Mouse (Mus musculus): ENCODE results near the gene Josd1.
"Not testable (repeated sequence)": the region's sequence is repeated elsewhere in the genome, so short reads cannot be mapped to it uniquely, and the experiment has no call there.

Gene Josd1

GRCm38 (mm10) chr15:79693740-79694139 lies 6.0 kb upstream of the Josd1 start:
- no peak for DNase-seq (ENCODE audit: extremely low read depth, insufficient read length, low spot score)

GRCm38 (mm10) chr15:79692334-79692733 lies 4.6 kb upstream of the Josd1 start:
- DNase-seq (ENCODE audit: extremely low read depth, insufficient read length, low spot score) = no peak

GRCm38 (mm10) chr15:79691023-79691508 lies 3.3 kb upstream of the Josd1 start:
- no peak for DNase-seq (ENCODE audit: extremely low read depth, insufficient read length, low spot score)

DNA sequence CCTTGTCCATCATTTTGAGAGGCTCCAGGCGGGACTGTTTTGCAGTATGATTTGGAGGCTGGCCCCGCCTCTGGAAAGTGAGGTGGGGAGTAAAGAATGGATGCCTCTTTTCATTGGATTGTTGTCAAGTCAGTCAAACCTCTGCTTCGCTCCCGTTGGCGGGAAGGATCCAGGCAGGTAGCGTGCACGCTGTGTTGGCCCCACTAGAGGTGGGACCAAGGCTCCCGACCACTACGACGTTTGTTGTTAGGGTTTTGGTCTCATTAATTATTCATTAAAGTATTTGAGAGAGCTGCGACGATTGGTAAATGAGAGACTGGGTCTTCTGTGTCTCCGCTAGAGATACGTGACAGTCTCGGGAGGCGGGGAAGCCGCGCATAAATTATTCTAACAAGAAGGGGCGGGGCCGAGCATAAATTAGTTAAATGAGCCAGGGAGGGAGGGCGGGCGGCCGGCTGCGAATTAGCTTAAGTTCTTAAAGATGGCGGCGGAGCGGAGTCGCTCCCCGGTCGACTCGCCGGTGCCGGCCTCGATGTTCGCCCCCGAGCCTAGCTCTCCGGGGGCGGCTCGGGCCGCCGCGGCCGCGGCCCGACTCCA lies 2.8 kb upstream of the Josd1 start, which contains the start of gene Gtpbp1:
TSS of gene Gtpbp1 (plus strand) at position 420 of the 597 bp plus-strand sequence.
- peak; percentile 92 for DNase-seq (ENCODE audit: extremely low read depth, insufficient read length, low spot score)

- DNase-seq (ENCODE audit: extremely low read depth, insufficient read length, low spot score) = no peak
These were observed 2.1 kb upstream of the Josd1 start for GRCm38 (mm10) chr15:79689662-79690425.

GRCm38 (mm10) chr15:79688268-79688956 lies 693 bp upstream of the Josd1 start:
- no peak for DNase-seq (ENCODE audit: extremely low read depth, insufficient read length, low spot score)

GRCm38 (mm10) chr15:79687175-79687574 lies 544 bp downstream of the Josd1 start:
- no peak for DNase-seq (ENCODE audit: extremely low read depth, insufficient read length, low spot score)

- DNase-seq (ENCODE audit: extremely low read depth, insufficient read length, low spot score) = no peak
These were observed 1.5 kb downstream of the Josd1 start for GRCm38 (mm10) chr15:79686046-79686869.

GRCm38 (mm10) chr15:79685141-79685641 lies 2.5 kb downstream of the Josd1 start:
- DNase-seq (ENCODE audit: extremely low read depth, insufficient read length, low spot score) = no peak

- no peak for DNase-seq (ENCODE audit: extremely low read depth, insufficient read length, low spot score)
These were observed 3.1 kb downstream of the Josd1 start for GRCm38 (mm10) chr15:79684616-79685015.

DNA sequence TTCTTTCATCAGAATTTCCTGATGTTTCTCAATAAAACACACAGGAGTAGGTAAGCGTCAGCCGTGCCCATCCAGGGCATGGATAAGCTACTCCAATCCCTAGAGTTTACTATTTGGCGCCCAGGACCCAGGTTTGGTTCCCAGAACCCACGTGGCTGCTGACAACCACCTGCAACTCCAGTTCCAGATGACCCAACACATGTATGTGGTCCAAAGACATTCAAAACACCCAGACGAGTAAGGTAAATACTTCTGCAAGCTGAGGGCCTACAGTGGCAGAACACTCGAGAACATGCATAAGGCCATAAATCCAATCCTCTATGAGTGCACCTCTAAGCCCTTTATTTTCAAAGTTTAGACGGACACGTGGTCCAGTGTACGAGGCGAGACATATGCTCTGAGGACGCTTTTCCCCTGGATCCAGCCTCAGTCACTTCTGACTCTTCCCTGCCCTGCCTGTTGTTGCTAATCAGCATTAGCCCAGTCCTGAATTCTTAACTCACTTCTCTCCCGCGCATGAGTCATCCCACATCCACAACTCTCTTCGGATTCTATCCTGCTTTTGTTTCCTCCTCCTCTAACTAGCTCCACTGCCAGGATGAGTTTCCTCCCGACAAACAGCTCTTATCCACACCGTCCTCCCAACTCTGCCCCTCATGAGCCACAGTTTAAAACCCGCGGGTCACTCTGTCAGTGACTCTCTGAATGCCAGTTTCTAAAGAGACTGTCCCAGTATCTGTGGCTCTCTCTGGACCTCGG lies 3.8 kb downstream of the Josd1 start:
- DNase-seq (ENCODE audit: extremely low read depth, insufficient read length, low spot score) = peak; percentile 48

DNA sequence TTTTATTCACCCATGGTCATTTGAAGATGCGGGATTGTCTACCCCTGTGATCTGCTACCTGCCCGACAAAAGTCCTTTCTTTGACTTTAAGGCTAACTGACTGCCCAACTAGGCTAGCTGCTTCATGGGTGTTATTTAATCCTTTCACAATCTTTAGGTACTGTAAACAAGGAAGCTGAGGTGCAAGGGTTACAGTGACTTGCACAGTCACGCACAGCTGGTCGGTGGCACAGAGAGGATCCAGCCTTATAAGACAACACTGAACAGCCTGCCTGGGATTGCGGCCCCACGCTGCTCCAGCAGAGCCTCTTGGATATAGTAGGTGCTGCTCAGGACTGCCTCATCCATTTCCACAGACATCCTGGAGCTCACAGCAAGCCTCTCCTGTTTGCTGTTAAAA lies 4.6 kb downstream of the Josd1 start:
- no peak for DNase-seq (ENCODE audit: extremely low read depth, insufficient read length, low spot score)

GRCm38 (mm10) chr15:79681973-79682372 lies 5.7 kb downstream of the Josd1 start:
- no peak for DNase-seq (ENCODE audit: extremely low read depth, insufficient read length, low spot score)

GRCm38 (mm10) chr15:79677936-79678335 lies 9.8 kb downstream of the Josd1 start:
- no peak for DNase-seq (ENCODE audit: extremely low read depth, insufficient read length, low spot score)

DNA sequence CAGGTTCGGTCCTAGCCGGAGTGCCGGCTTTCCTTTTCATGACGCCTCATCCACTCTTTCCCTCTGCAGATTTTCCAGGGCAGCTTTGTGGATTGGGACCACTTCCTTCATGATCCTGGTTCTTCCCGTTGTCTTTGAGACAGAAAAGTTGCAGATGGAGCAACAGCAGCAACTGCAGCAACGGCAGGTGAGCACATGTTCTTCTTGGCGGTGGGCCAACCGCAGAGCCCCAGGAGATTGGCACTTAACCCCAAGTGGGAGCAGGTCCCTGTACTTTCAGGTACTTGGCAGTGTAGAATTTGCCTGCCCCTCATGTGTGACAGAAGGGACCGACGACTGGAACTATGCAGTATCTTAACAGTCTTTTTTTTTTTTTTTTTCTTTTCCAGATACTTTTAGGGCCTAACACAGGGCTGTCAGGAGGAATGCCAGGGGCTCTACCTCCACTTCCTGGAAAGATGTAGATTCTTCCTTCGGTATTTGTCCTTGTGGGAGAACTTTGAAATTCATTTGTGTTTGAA lies 15.8 kb downstream of the Josd1 start:
- DNase-seq (ENCODE audit: extremely low read depth, insufficient read length, low spot score) = not testable (repeated sequence)

DNA sequence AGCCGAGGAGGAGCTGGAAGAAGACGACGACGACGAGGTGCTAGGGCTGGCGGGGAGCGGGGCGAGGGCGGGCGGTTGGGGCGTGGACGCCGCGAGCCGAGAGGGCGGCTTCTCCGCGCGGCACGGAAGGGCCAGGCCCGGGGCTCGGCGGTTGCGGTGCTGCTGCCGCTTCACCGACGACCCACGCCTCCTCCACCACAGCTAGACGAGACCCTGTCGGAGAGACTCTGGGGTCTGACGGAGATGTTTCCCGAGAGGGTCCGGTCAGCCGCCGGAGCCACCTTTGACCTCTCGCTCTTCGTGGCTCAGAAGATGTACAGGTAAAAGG lies 16.8 kb downstream of the Josd1 start:
- DNase-seq (ENCODE audit: extremely low read depth, insufficient read length, low spot score) = no peak

DNA sequence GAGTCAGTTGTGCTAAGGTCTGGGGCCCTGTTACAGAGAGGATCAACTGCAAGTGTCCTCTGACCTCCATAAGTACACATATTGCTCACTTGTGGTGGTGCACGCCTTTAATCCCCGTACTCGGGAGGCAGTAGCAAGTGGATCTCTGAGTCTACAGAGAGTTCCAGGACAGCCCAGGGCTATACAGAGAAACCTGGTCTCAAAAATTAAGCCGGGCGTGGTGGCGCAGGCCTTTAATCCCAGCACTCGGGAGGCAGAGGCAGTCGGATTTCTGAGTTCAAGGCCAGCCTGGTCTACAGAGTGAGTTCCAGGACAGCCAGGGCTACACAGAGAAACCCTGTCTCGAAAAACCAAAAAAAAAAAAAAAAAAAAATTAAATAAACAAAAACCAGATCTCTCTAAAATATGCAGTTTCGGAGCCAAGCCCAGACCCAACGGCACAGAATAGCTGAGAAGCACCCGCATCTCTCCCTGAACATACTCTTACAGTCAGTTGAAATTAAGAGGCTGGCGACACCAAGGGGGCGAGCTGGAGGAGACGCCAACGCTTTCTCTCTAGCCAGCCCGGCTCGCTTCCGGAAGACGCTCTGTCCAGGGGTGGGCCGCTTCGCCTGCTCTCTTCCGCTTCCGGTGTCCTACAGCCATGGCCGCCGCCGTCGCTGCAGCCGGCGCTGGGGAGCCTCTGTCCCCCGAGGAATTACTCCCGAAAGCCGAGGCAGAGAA lies 17.3 kb downstream of the Josd1 start, which contains the start of gene Tomm22:
TSS of gene Tomm22 (plus strand) at position 613 of the 723 bp plus-strand sequence.
- peak; percentile 80 for DNase-seq (ENCODE audit: extremely low read depth, insufficient read length, low spot score)

DNA sequence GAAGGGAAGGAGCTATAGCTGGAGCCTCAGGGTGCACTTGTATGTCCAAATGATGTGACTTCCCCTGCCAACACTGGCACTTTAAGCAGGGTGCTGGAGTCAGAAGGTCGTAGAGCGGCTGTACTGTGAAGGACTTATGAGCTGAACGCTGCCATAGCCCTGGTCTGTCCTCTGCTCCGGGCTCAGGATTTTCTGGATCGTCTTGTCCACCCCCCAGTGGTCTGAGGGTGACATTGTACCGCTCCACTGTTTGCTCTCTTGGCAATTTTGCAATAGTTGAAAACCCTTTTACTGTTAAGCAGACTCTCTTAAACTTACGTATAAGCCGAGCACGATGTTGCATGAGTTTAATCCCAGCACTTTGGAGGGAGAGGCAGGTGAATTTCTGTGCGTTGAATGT lies 18.5 kb downstream of the Josd1 start:
- DNase-seq (ENCODE audit: extremely low read depth, insufficient read length, low spot score) = no peak

GRCm38 (mm10) chr15:79664666-79665065 lies 23.1 kb downstream of the Josd1 start:
- DNase-seq (ENCODE audit: extremely low read depth, insufficient read length, low spot score) = no peak
